Mouse (Mus musculus) G1E (cell line): ENCODE measurements around the gene Oxsr1.
"Not testable (repeated sequence)": the region's sequence is repeated elsewhere in the genome, so short reads cannot be mapped to it uniquely, and the experiment has no call there.

Experiments used
- CTCF ChIP-seq: IDR thresholded peaks from 2 replicates; pipeline ENCODE4 v1.5.1; 2012; ENCODE audit warnings: low read depth, low read length, inconsistent platforms, mixed read lengths
- GATA1 ChIP-seq: IDR thresholded peaks from 2 replicates; pipeline ENCODE4 v1.6.1; 2012; ENCODE audit warnings: borderline replicate concordance, low read length, inconsistent platforms, mixed read lengths
- GATA2 ChIP-seq: IDR thresholded peaks from 2 replicates; pipeline ENCODE4 v1.6.1; 2012; ENCODE audit warnings: low read depth, low read length, inconsistent platforms, borderline replicate concordance
- POLR2AphosphoS5 ChIP-seq: IDR thresholded peaks from 2 replicates; pipeline ENCODE4 v1.6.1; 2012; ENCODE audit warnings: low read depth, low read length, inconsistent platforms; ENCODE audit not compliant: insufficient replicate concordance
- TAL1 ChIP-seq: conservative IDR thresholded peaks from 2 replicates; pipeline ENCODE4 v1.6.1; 2012; ENCODE audit warnings: low read depth, low read length, inconsistent platforms, mixed read lengths

DNA sequence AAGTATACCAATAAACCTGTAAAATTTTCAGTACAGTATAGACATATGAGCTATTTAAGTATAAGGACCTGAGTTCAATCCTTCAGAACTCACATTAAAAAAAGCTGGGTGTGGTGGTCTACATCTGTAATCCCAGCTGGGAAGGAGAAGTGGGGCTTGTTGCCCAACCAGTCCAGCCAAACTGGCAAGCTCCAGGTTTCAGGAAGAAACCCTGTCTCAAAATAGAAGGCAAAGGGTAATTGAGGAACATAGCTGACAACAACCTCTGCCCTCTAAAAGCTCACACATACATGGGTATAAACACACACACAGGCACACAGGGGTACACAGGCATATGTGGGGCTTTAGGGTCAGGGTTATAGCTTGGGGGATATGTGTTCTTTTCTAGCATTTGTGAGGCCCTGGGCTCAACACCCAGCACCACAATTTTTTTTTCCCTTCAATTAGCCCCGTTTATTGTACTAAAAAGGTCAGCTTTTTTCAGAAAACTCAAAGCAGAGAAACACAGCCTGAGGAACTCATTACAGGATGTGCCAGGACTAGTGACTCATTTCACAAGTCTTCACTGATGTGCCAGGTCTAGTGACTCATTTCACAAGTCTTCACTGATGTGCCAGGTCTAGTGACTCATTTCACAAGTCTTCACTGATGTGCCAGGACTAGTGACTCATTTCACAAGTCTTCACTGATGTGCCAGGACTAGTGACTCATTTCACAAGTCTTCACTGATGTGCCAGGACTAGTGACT, 56.7 kb downstream of the Oxsr1 start:
- TF ChIP-seq GATA2, CTCF, GATA1, TAL1, POLR2AphosphoS5: not testable (repeated sequence)
